Comparison of ENCODE assay signal across 12 mouse cellular contexts in the genomic region with DNA sequence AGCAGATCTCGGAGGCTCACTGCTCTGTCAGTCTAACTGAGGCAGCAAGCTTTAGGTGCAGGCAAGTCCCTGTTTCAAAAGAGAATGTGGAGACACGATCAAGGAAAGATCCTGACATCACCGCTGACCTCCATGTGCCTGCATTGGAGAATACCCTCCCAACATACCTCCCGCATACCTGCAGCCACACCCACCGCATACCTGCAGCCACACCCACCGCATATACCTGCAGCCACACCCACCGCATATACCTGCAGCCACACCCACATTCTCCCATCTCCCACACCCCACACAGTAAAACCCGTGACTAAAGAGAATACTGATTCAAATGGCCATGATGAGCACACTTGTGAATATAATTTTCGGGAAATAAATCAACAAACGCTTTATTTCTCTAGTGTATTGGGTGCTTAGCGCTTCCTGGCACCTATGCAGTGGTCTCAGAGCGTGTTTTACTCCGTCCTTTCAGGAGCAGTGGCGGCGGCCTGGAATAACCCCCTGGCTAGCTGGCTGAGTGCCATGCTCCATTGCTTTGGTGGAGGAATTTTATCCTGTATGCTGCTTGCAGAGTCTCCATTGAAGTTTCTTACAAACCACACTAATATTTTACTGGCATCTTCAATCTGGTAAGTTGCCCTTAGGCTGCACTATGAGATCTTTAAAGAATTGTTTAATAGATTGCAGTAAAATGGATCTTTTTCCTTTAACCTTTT. TPM values are rescaled to one million over a fixed set of nuclear protein-coding genes. Genes with fewer than 3 reads are reported as not detected.
DNase-seq lines count a peak whose midpoint lies in the region; ATAC-seq and TF ChIP-seq lines count a peak whose summit lies in the region.
"Had no signal": no experiment of that assay in that cellular context is flagged by ENCODE, and none has a peak within 500 bp of the region (broad histone marks: within the 10 kb centered on the region; RNA-seq: fewer than 3 reads in every experiment).

No protein-coding gene starts in this region.

- H3K27ac ChIP-seq in midbrain, embryonic 14.5 days (replicated peaks; ENCODE audit: low read depth, low read length) = no peak overlapping the region
- H3K27ac ChIP-seq in midbrain, postnatal 0 days (ENCODE audit: low read depth, low read length) = no peak overlapping the region
- H3K27ac ChIP-seq: intestine, embryonic 15.5 days had no signal

- H3K4me2 ChIP-seq in midbrain, embryonic 14.5 days (ENCODE audit: low read length) = no peak overlapping the region
- no peak overlapping the region for H3K4me2 ChIP-seq in midbrain, postnatal 0 days (ENCODE audit: low read depth, low read length, poor library complexity, severe bottlenecking)
- H3K4me2 ChIP-seq: intestine, embryonic 15.5 days had no signal

- intact Hi-C loops in heart, postnatal 36 days (cut with DNase I) = loop anchor here (2.0 kb wide), 1 partner anchor 14 kb away; a partner anchor contains a TSS

- H3K27me3 ChIP-seq in midbrain, embryonic 14.5 days (ENCODE audit: control insufficient read depth, insufficient read depth, low read length) = no peaks in the 10 kb centered on the region
- H3K27me3 ChIP-seq in midbrain, postnatal 0 days (ENCODE audit: insufficient read depth, low read length) = no peaks in the 10 kb centered on the region
- H3K27me3 ChIP-seq: intestine, embryonic 15.5 days; megakaryocyte, embryonic 14.5 days had no signal

- DNase-seq in adrenal gland, postnatal 14 days = peak; percentile 51
- DNase-seq in adrenal gland, adult 2 months = no peak
- DNase-seq in kidney, adult 8-10 months = peak; percentile 17 to 25
- DNase-seq in kidney, adult 18-20 months = no peak
- peak; percentile 53 for DNase-seq in midbrain, embryonic 14.5 days
- DNase-seq in midbrain, postnatal 0 days (ENCODE audit: low spot score) = no peak
- peak; percentile 50 to 54 for DNase-seq in heart, postnatal 36 days
- DNase-seq in left cerebral cortex, adult 9 months (ENCODE audit: low spot score in 2 of 2) = no peak
- DNase-seq: layer of hippocampus, postnatal 36 days; thymus, postnatal 25 days had no signal

- no peak for TF ChIP-seq CTCF in midbrain, postnatal 0 days (IDR thresholded peaks at IDR 0.05)

- ATAC-seq in midbrain, embryonic 14.5 days (ENCODE audit: low FRiP score, low TSS enrichment) = no peak
- ATAC-seq in midbrain, postnatal 0 days (ENCODE audit: low FRiP score) = no peak
- ATAC-seq: intestine, embryonic 15.5 days had no signal

- no peak overlapping the region for H3K9ac ChIP-seq in midbrain, embryonic 14.5 days (replicated peaks; ENCODE audit: low read length)
- no peak overlapping the region for H3K9ac ChIP-seq in midbrain, postnatal 0 days (replicated peaks; ENCODE audit: low read length, poor library complexity, severe bottlenecking)
- H3K9ac ChIP-seq: intestine, embryonic 15.5 days had no signal

- no peaks in the 10 kb centered on the region for H3K9me3 ChIP-seq in midbrain, embryonic 14.5 days (ENCODE audit: control insufficient read depth, low read length)
- no peaks in the 10 kb centered on the region for H3K9me3 ChIP-seq in midbrain, postnatal 0 days (ENCODE audit: low read length)
- H3K9me3 ChIP-seq: intestine, embryonic 15.5 days; megakaryocyte, embryonic 14.5 days had no signal

- 0 out of 2 replicates have a peak, but pooled peaks cover 17% of the 10 kb centered on the region for H3K4me1 ChIP-seq in midbrain, embryonic 14.5 days (ENCODE audit: control insufficient read depth, insufficient read depth, low read length)
- H3K4me1 ChIP-seq in midbrain, postnatal 0 days (ENCODE audit: insufficient read depth, low read length) = no peaks in the 10 kb centered on the region
- H3K4me1 ChIP-seq: intestine, embryonic 15.5 days had no signal

- no peaks in the 10 kb centered on the region for H3K36me3 ChIP-seq in midbrain, embryonic 14.5 days (ENCODE audit: control insufficient read depth, insufficient read depth, low read length)
- no peaks in the 10 kb centered on the region for H3K36me3 ChIP-seq in midbrain, postnatal 0 days (ENCODE audit: insufficient read depth, low read length)
- H3K36me3 ChIP-seq: intestine, embryonic 15.5 days had no signal

- WGBS in midbrain, embryonic 14.5 days = 82% methylated on average over 15 of the region's 15 CpGs
- WGBS in midbrain, postnatal 0 days = 75% methylated on average over 15 of the region's 15 CpGs

- H3K4me3 ChIP-seq in midbrain, embryonic 14.5 days (replicated peaks; ENCODE audit: low read depth, low read length) = no peak overlapping the region
- H3K4me3 ChIP-seq in midbrain, postnatal 0 days (ENCODE audit: low read depth, low read length) = no peak overlapping the region
- H3K4me3 ChIP-seq: intestine, embryonic 15.5 days; megakaryocyte, embryonic 14.5 days had no signal

RNA-seq across cellular contexts. Expression of a gene that starts 14.5 kb away (rescaled TPM):
- 32.6 and 33.9 TPM in 2 replicates for total RNA-seq in adrenal gland, postnatal 14 days (2021)
- total RNA-seq in adrenal gland, adult 2 months (2021) = 10 to 100 TPM; 22.0 to 25.3 TPM
- 3.5 and 9.5 TPM in 2 replicates for polyA plus RNA-seq in adrenal gland, adult 2 months (2012; rRNA removed)
- polyA plus RNA-seq in midbrain, embryonic 14.5 days (2014; fragmentation: Nextera tagmentation; extraction: Ambion mirVana) = 9.4 and 11.9 TPM in 2 replicates
- 3.2 and 7.4 TPM in 2 replicates for total RNA-seq in midbrain, postnatal 0 days (2014; rRNA removed)
- 6.4 and 7.3 TPM in 2 replicates for polyA plus RNA-seq in midbrain, postnatal 0 days (2015; fragmentation: Nextera tagmentation; extraction: Ambion mirVana)
- 10 to 100 TPM; 18.5 to 24.0 TPM for total RNA-seq in heart, postnatal 36 days (2021)

Comparison
In these comparisons a context has a peak if more than half of its experiments do, and no peak if none do; other contexts are left out.
1. DNase-seq: peak in adrenal gland, postnatal 14 days (single experiment), kidney, adult 8-10 months (2 of 2), midbrain, embryonic 14.5 days (single experiment) and heart, postnatal 36 days (2 of 2); none in adrenal gland, adult 2 months (single experiment), kidney, adult 18-20 months (single experiment), midbrain, postnatal 0 days (single experiment) and left cerebral cortex, adult 9 months (0 of 2).